Mouse (Mus musculus) liver, adult 2 months (tissue): ENCODE results near the gene Sema4d. TPM values are rescaled to one million over a fixed set of nuclear protein-coding genes. Genes with fewer than 3 reads are reported as not detected.

Source experiments
- DNase-seq: peaks from one replicate; pipeline ENCODE4 v3.0.0-alpha.2; 2011; ENCODE audit warnings: low read depth, low spot score; ENCODE audit errors: extremely low read depth
- H3K27ac ChIP-seq: fragments of 200-500 bp; replicated peaks from 2 replicates; pipeline ENCODE4 v1.5.1; 2012; ENCODE audit warnings: low read depth, mild to moderate bottlenecking, control low read depth, inconsistent platforms, low read length; ENCODE audit not compliant: insufficient read depth
- H3K27me3 ChIP-seq: fragments of 200-500 bp; 2 replicates; pipeline ENCODE4 v1.6.1; 2012; ENCODE audit warnings: mild to moderate bottlenecking, moderate library complexity, low read length, inconsistent platforms; ENCODE audit not compliant: control insufficient read depth, insufficient read depth
- H3K36me3 ChIP-seq: fragments of 200-500 bp; 2 replicates; pipeline ENCODE4 v1.6.1; 2012; ENCODE audit warnings: low read length, inconsistent platforms; ENCODE audit not compliant: control insufficient read depth, insufficient read depth
- H3K4me1 ChIP-seq: fragments of 200-500 bp; 2 replicates; pipeline ENCODE4 v1.6.1; 2011; ENCODE audit warnings: low read length; ENCODE audit not compliant: control insufficient read depth, insufficient read depth
- H3K4me3 ChIP-seq: fragments of 200-500 bp; 2 replicates; pipeline ENCODE4 v1.5.1; 2011; ENCODE audit warnings: low read depth, mild to moderate bottlenecking, control low read depth, low read length, moderate library complexity; ENCODE audit not compliant: insufficient read depth
- H3K79me2 ChIP-seq: fragments of 200-500 bp; 2 replicates; pipeline ENCODE4 v1.6.1; 2012; ENCODE audit warnings: inconsistent platforms, mild to moderate bottlenecking, low read length, moderate library complexity; ENCODE audit not compliant: control insufficient read depth, insufficient read depth
- H3K9ac ChIP-seq: fragments of 200-500 bp; 2 replicates; pipeline ENCODE4 v1.6.1; 2012; ENCODE audit warnings: low read depth, mild to moderate bottlenecking, control low read depth, inconsistent platforms, low read length
- CTCF ChIP-seq: fragments of 200-500 bp; IDR thresholded peaks from 2 replicates; pipeline ENCODE4 v1.5.1; 2011; ENCODE audit warnings: low read depth, low read length, control low read depth
- POLR2A ChIP-seq: fragments of 200-500 bp; IDR thresholded peaks from 2 replicates; pipeline ENCODE4 v1.6.1; 2011; ENCODE audit warnings: low read length, control low read depth; ENCODE audit not compliant: insufficient read depth; ENCODE audit errors: extremely low read depth
- WGBS: fragments of 180-500 bp; shearing (Covaris S2); methylation state at CpG from one replicate; pipeline ENCODE4 v1.1.7; 2018; 5-methylcytosine and 5-hydroxymethylcytosine counted together
- polyA plus RNA-seq: library from polyadenylated mRNA; depleted of rRNA; stranded (reverse); fragments of >200 nt; gene quantifications from 2 replicates; pipeline ENCODE4 v1.2.3, GENCODE M21; 2012
- total RNA-seq: library from RNA; depleted of rRNA; stranded (reverse); fragments of >200 nt; gene quantifications from 2 replicates; pipeline ENCODE4 v1.2.3, GENCODE M21; 2014

The Sema4d gene
- total and polyA plus RNA-seq, 2 experiments = 0.74 to 0.94 TPM

- WGBS = 98% methylated on average over 7 of the region's 7 CpGs
- H3K27me3 ChIP-seq = no peaks in the 10 kb centered on the region
- no peak overlapping the region for H3K4me3 ChIP-seq
- TF ChIP-seq CTCF = no peak
- no peak for TF ChIP-seq POLR2A
- H3K9ac ChIP-seq = no peak overlapping the region
- peaks cover 69% of the 10 kb centered on the region for H3K36me3 ChIP-seq
- DNase-seq = no peak
- H3K4me1 ChIP-seq = peaks cover 1% of the 10 kb centered on the region; the same call in 1 of the 2 replicates
- no peaks in the 10 kb centered on the region for H3K79me2 ChIP-seq
- H3K27ac ChIP-seq = no peak overlapping the region
Measured at GRCm38 (mm10) chr13:51659573-51659972, 134.0 kb downstream of the Sema4d start.

GRCm38 (mm10) chr13:51658094-51658493 is 135.5 kb downstream of the Sema4d start:
- Histone ChIP-seq H3K4me1 (peaks cover under 1% of the 10 kb centered on the region; the same call in 1 of the 2 replicates), H3K27ac (no peak overlapping the region), H3K36me3 (peaks cover 66% of the 10 kb centered on the region), H3K79me2 (peaks cover 6% of the 10 kb centered on the region; the same call in 1 of the 2 replicates), H3K27me3 (no peaks in the 10 kb centered on the region), H3K9ac (no peak overlapping the region), H3K4me3 (no peak overlapping the region)
- 80% methylated on average over 3 of the region's 3 CpGs for WGBS
- no peak for DNase-seq
- TF ChIP-seq POLR2A (no peak), CTCF (no peak)

GRCm38 (mm10) chr13:51656516-51657235 is 136.9 kb downstream of the Sema4d start:
- Histone ChIP-seq H3K4me3 (no peak overlapping the region), H3K9ac (no peak overlapping the region), H3K79me2 (peaks cover 12% of the 10 kb centered on the region; the same call in 1 of the 2 replicates), H3K27ac (no peak overlapping the region), H3K36me3 (peaks cover 53% of the 10 kb centered on the region), H3K4me1 (peaks cover 3% of the 10 kb centered on the region), H3K27me3 (no peaks in the 10 kb centered on the region)
- DNase-seq = no peak
- WGBS = 94% methylated on average over 13 of the region's 13 CpGs
- TF ChIP-seq CTCF (no peak), POLR2A (no peak)

GRCm38 (mm10) chr13:51653961-51654360 is 139.6 kb downstream of the Sema4d start:
- H3K9ac ChIP-seq = no peak overlapping the region
- H3K27ac ChIP-seq = no peak overlapping the region
- TF ChIP-seq POLR2A (no peak), CTCF (no peak)
- no peaks in the 10 kb centered on the region for H3K27me3 ChIP-seq
- H3K4me1 ChIP-seq = peaks cover 5% of the 10 kb centered on the region
- peaks cover 12% of the 10 kb centered on the region; the same call in 1 of the 2 replicates for H3K79me2 ChIP-seq
- peaks cover 43% of the 10 kb centered on the region for H3K36me3 ChIP-seq
- no peak overlapping the region for H3K4me3 ChIP-seq
- no peak for DNase-seq
- WGBS = 97% methylated on average over 9 of the region's 9 CpGs

- DNase-seq = no peak
- H3K27ac ChIP-seq = no peak overlapping the region
- WGBS = 95% methylated on average over 6 of the region's 6 CpGs
- peaks cover 5% of the 10 kb centered on the region for H3K4me1 ChIP-seq
- TF ChIP-seq POLR2A = no peak
- no peak for TF ChIP-seq CTCF
- no peak overlapping the region for H3K9ac ChIP-seq
- H3K27me3 ChIP-seq = no peaks in the 10 kb centered on the region
- H3K36me3 ChIP-seq = peaks cover 38% of the 10 kb centered on the region
- H3K4me3 ChIP-seq = no peak overlapping the region
- peaks cover 12% of the 10 kb centered on the region; the same call in 1 of the 2 replicates for H3K79me2 ChIP-seq
Measured at GRCm38 (mm10) chr13:51653159-51653558, 140.4 kb downstream of the Sema4d start.
